Mouse (Mus musculus): ENCODE measurements around the gene Vdr. TPM values are rescaled to one million over a fixed set of nuclear protein-coding genes. Genes with fewer than 3 reads are reported as not detected.

Gene Vdr
- polyA plus RNA-seq, 1 experiment: 0.20 TPM

- H3K36me3 ChIP-seq (replicated peaks; ENCODE audit: low read length): peaks cover 4% of the 10 kb centered on the region
- H3K4me3 ChIP-seq (replicated peaks): peak overlapping the region; percentile 3
- peaks cover 67% of the 10 kb centered on the region for H3K27me3 ChIP-seq (replicated peaks)
- no peaks in the 10 kb centered on the region for H3K9me3 ChIP-seq
- peaks cover 91% of the 10 kb centered on the region for H3K4me1 ChIP-seq
- no peak for TF ChIP-seq FLI1 (IDR thresholded peaks at IDR 0.05; ENCODE audit: low read length)
- no peak for TF ChIP-seq GATA1 (IDR thresholded peaks at IDR 0.05; ENCODE audit: borderline replicate concordance, low read length)
Measured at GRCm38 (mm10) chr15:97828221-97828842, 82.1 kb downstream of the Vdr start.

GRCm38 (mm10) chr15:97827401-97827800 is 83.0 kb downstream of the Vdr start:
- H3K27me3 ChIP-seq (replicated peaks): peaks cover 57% of the 10 kb centered on the region
- no peaks in the 10 kb centered on the region for H3K9me3 ChIP-seq
- H3K4me3 ChIP-seq (replicated peaks): no peak overlapping the region
- peaks cover 9% of the 10 kb centered on the region for H3K36me3 ChIP-seq (replicated peaks; ENCODE audit: low read length)
- TF ChIP-seq GATA1 (IDR thresholded peaks at IDR 0.05; ENCODE audit: borderline replicate concordance, low read length) (no peak), FLI1 (IDR thresholded peaks at IDR 0.05; ENCODE audit: low read length) (no peak)
- H3K4me1 ChIP-seq: peaks cover 91% of the 10 kb centered on the region

- peaks cover 51% of the 10 kb centered on the region for H3K27me3 ChIP-seq (replicated peaks)
- no peak for TF ChIP-seq GATA1 (IDR thresholded peaks at IDR 0.05; ENCODE audit: borderline replicate concordance, low read length)
- no peak for TF ChIP-seq FLI1 (IDR thresholded peaks at IDR 0.05; ENCODE audit: low read length)
- H3K4me3 ChIP-seq (replicated peaks): no peak overlapping the region
- H3K36me3 ChIP-seq (replicated peaks; ENCODE audit: low read length): peaks cover 9% of the 10 kb centered on the region
- H3K9me3 ChIP-seq: no peaks in the 10 kb centered on the region
- H3K4me1 ChIP-seq: peaks cover 91% of the 10 kb centered on the region
Measured at GRCm38 (mm10) chr15:97826588-97827261, 83.7 kb downstream of the Vdr start.

- Histone ChIP-seq H3K4me3 (replicated peaks) (peak overlapping the region; percentile 91), H3K9me3 (no peaks in the 10 kb centered on the region), H3K36me3 (replicated peaks; ENCODE audit: low read length) (peaks cover 9% of the 10 kb centered on the region), H3K4me1 (peaks cover 95% of the 10 kb centered on the region), H3K27me3 (replicated peaks) (peaks cover 46% of the 10 kb centered on the region)
- TF ChIP-seq GATA1 (IDR thresholded peaks at IDR 0.05; ENCODE audit: borderline replicate concordance, low read length): no peak
- TF ChIP-seq FLI1 (IDR thresholded peaks at IDR 0.05; ENCODE audit: low read length): no peak
Measured at GRCm38 (mm10) chr15:97825941-97826587, 84.4 kb downstream of the Vdr start.

- Histone ChIP-seq H3K4me1 (peaks cover 96% of the 10 kb centered on the region), H3K36me3 (replicated peaks; ENCODE audit: low read length) (peaks cover 9% of the 10 kb centered on the region), H3K9me3 (no peaks in the 10 kb centered on the region), H3K4me3 (replicated peaks) (peak overlapping the region; percentile 91), H3K27me3 (replicated peaks) (peaks cover 39% of the 10 kb centered on the region)
- TF ChIP-seq GATA1 (IDR thresholded peaks at IDR 0.05; ENCODE audit: borderline replicate concordance, low read length) (no peak), FLI1 (IDR thresholded peaks at IDR 0.05; ENCODE audit: low read length) (no peak)
Measured at GRCm38 (mm10) chr15:97825071-97825940, 85.1 kb downstream of the Vdr start.

GRCm38 (mm10) chr15:97824042-97824441 is 86.4 kb downstream of the Vdr start:
- Histone ChIP-seq H3K27me3 (replicated peaks) (peaks cover 28% of the 10 kb centered on the region), H3K4me3 (replicated peaks) (peak overlapping the region; percentile 31), H3K9me3 (no peaks in the 10 kb centered on the region), H3K36me3 (replicated peaks; ENCODE audit: low read length) (peaks cover 9% of the 10 kb centered on the region), H3K4me1 (peaks cover 91% of the 10 kb centered on the region)
- TF ChIP-seq GATA1 (IDR thresholded peaks at IDR 0.05; ENCODE audit: borderline replicate concordance, low read length): no peak
- no peak for TF ChIP-seq FLI1 (IDR thresholded peaks at IDR 0.05; ENCODE audit: low read length)

GRCm38 (mm10) chr15:97823479-97823878 is 87.0 kb downstream of the Vdr start:
- H3K36me3 ChIP-seq (replicated peaks; ENCODE audit: low read length): peaks cover 9% of the 10 kb centered on the region
- peaks cover 91% of the 10 kb centered on the region for H3K4me1 ChIP-seq
- no peak for TF ChIP-seq FLI1 (IDR thresholded peaks at IDR 0.05; ENCODE audit: low read length)
- TF ChIP-seq GATA1 (IDR thresholded peaks at IDR 0.05; ENCODE audit: borderline replicate concordance, low read length): no peak

GRCm38 (mm10) chr15:97822545-97823228 is 87.7 kb downstream of the Vdr start:
- no peaks in the 10 kb centered on the region for H3K9me3 ChIP-seq
- H3K4me3 ChIP-seq (replicated peaks): peak overlapping the region; percentile 48
- peaks cover 93% of the 10 kb centered on the region for H3K4me1 ChIP-seq
- peaks cover 17% of the 10 kb centered on the region for H3K27me3 ChIP-seq (replicated peaks)
- TF ChIP-seq GATA1 (IDR thresholded peaks at IDR 0.05; ENCODE audit: borderline replicate concordance, low read length): no peak
- H3K36me3 ChIP-seq (replicated peaks; ENCODE audit: low read length): peaks cover 9% of the 10 kb centered on the region

More at GRCm38 (mm10) chr15:97823479-97823878, 87.0 kb downstream of the Vdr start:
- Histone ChIP-seq H3K9me3 (no peaks in the 10 kb centered on the region), H3K27me3 (replicated peaks) (peaks cover 22% of the 10 kb centered on the region), H3K4me3 (replicated peaks) (no peak overlapping the region)

GRCm38 (mm10) chr15:97821983-97822363 is 88.5 kb downstream of the Vdr start:
- no peak overlapping the region for H3K4me3 ChIP-seq (replicated peaks)
- H3K4me1 ChIP-seq: peaks cover 95% of the 10 kb centered on the region
- H3K9me3 ChIP-seq: no peaks in the 10 kb centered on the region
- peaks cover 14% of the 10 kb centered on the region for H3K27me3 ChIP-seq (replicated peaks)
- no peak for TF ChIP-seq GATA1 (IDR thresholded peaks at IDR 0.05; ENCODE audit: borderline replicate concordance, low read length)
- TF ChIP-seq FLI1 (IDR thresholded peaks at IDR 0.05; ENCODE audit: low read length): no peak
- peaks cover 9% of the 10 kb centered on the region for H3K36me3 ChIP-seq (replicated peaks; ENCODE audit: low read length)

Data from megakaryocyte, embryonic 14.5 days (primary cell).